Mouse (Mus musculus) small intestine, adult 2 months (tissue): ENCODE measurements around the gene Chst8. TPM values are rescaled to one million over a fixed set of nuclear protein-coding genes. Genes with fewer than 3 reads are reported as not detected.

ENCODE experiments used
- H3K27ac ChIP-seq: fragments of 200-500 bp; 2 replicates; pipeline ENCODE4 v1.5.1; 2012; ENCODE audit warnings: low read depth, low read length, control low read depth, inconsistent platforms; ENCODE audit not compliant: insufficient read depth
- H3K27me3 ChIP-seq: fragments of 200-500 bp; 2 replicates; pipeline ENCODE4 v1.6.1; 2012; ENCODE audit warnings: mild to moderate bottlenecking, moderate library complexity, low read length, inconsistent platforms; ENCODE audit not compliant: control insufficient read depth, insufficient read depth
- H3K36me3 ChIP-seq: fragments of 200-500 bp; 2 replicates; pipeline ENCODE4 v1.6.1; 2012; ENCODE audit warnings: mild to moderate bottlenecking, low read length, control low read depth, inconsistent platforms; ENCODE audit not compliant: control insufficient read depth, insufficient read depth
- H3K4me1 ChIP-seq: fragments of 200-500 bp; 2 replicates; pipeline ENCODE4 v1.6.1; 2012; ENCODE audit warnings: low read length, inconsistent platforms, mixed read lengths; ENCODE audit not compliant: control insufficient read depth, insufficient read depth, insufficient read length
- H3K4me3 ChIP-seq: fragments of 200-500 bp; 2 replicates; pipeline ENCODE4 v1.5.1; 2012; ENCODE audit warnings: low read depth, mild to moderate bottlenecking, control low read depth, inconsistent platforms, low read length, moderate library complexity
- CTCF ChIP-seq: fragments of 200-500 bp; IDR thresholded peaks from 2 replicates; pipeline ENCODE4 v1.5.1; 2012; ENCODE audit warnings: low read depth, mild to moderate bottlenecking, control low read depth, inconsistent platforms, low read length, moderate library complexity, mixed read lengths; ENCODE audit not compliant: insufficient replicate concordance, insufficient read length; ENCODE audit errors: extremely low read depth
- POLR2A ChIP-seq: fragments of 200-500 bp; IDR thresholded peaks from 2 replicates; pipeline ENCODE4 v1.6.1; 2012; ENCODE audit warnings: low read depth, mild to moderate bottlenecking, control low read depth, inconsistent platforms, low read length, moderate library complexity
- WGBS: fragments of 180-500 bp; shearing (Covaris S2); methylation state at CpG from one replicate; pipeline ENCODE4 v1.1.7; 2018; 5-methylcytosine and 5-hydroxymethylcytosine counted together
- polyA plus RNA-seq: library from polyadenylated mRNA; depleted of rRNA; stranded (reverse); fragments of >200 nt; gene quantifications from 2 replicates; pipeline ENCODE4 v1.2.3, GENCODE M21; 2012

The Chst8 gene
- polyA plus RNA-seq, 1 experiment = 3.2 TPM

- no peak overlapping the region for H3K27ac ChIP-seq
- 74% methylated on average over 7 of the region's 7 CpGs for WGBS
- H3K27me3 ChIP-seq = peaks cover 1% of the 10 kb centered on the region; the same call in 1 of the 2 replicates
- H3K36me3 ChIP-seq = no peaks in the 10 kb centered on the region
- no peak overlapping the region for H3K4me3 ChIP-seq
- TF ChIP-seq CTCF = no peak
- no peak for TF ChIP-seq POLR2A
- peaks cover 3% of the 10 kb centered on the region; the same call in 1 of the 2 replicates for H3K4me1 ChIP-seq
These were observed 4.5 kb upstream of the Chst8 start for GRCm38 (mm10) chr7:34816981-34817380.

GRCm38 (mm10) chr7:34814801-34815200 lies 2.3 kb upstream of the Chst8 start:
- TF ChIP-seq CTCF = no peak
- H3K4me3 ChIP-seq = no peak overlapping the region
- H3K4me1 ChIP-seq = peaks cover 7% of the 10 kb centered on the region
- H3K36me3 ChIP-seq = no peaks in the 10 kb centered on the region
- peaks cover 17% of the 10 kb centered on the region for H3K27me3 ChIP-seq
- WGBS = 64% methylated on average over 3 of the region's 3 CpGs
- H3K27ac ChIP-seq = no peak overlapping the region

- H3K4me3 ChIP-seq = peak overlapping the region; percentile 66
- H3K36me3 ChIP-seq = no peaks in the 10 kb centered on the region
- H3K27me3 ChIP-seq = peaks cover 17% of the 10 kb centered on the region
- 2% methylated on average over 66 of the region's 66 CpGs for WGBS
- no peak for TF ChIP-seq POLR2A
- TF ChIP-seq CTCF = no peak
- no peak overlapping the region for H3K27ac ChIP-seq
- H3K4me1 ChIP-seq = peaks cover 7% of the 10 kb centered on the region
These were observed 682 bp downstream of the Chst8 start for GRCm38 (mm10) chr7:34811531-34812526.

GRCm38 (mm10) chr7:34811060-34811459 lies 1.5 kb downstream of the Chst8 start:
- Histone ChIP-seq H3K27ac (no peak overlapping the region), H3K4me1 (peaks cover 7% of the 10 kb centered on the region), H3K36me3 (no peaks in the 10 kb centered on the region), H3K4me3 (peak overlapping the region; percentile 66; the same call in 1 of the 2 replicates), H3K27me3 (peaks cover 17% of the 10 kb centered on the region)
- 19% methylated on average over 10 of the region's 10 CpGs for WGBS
- no peak for TF ChIP-seq POLR2A
- no peak for TF ChIP-seq CTCF

GRCm38 (mm10) chr7:34806307-34806706 lies 6.2 kb downstream of the Chst8 start:
- Histone ChIP-seq H3K4me1 (no peaks in the 10 kb centered on the region), H3K36me3 (no peaks in the 10 kb centered on the region), H3K27ac (no peak overlapping the region), H3K27me3 (peaks cover 9% of the 10 kb centered on the region), H3K4me3 (no peak overlapping the region)
- 36% methylated on average over 6 of the region's 6 CpGs for WGBS
- TF ChIP-seq CTCF (no peak), POLR2A (no peak)

GRCm38 (mm10) chr7:34805691-34806205 lies 6.8 kb downstream of the Chst8 start:
- peaks cover 4% of the 10 kb centered on the region for H3K27me3 ChIP-seq
- 80% methylated on average over 3 of the region's 3 CpGs for WGBS
- H3K36me3 ChIP-seq = no peaks in the 10 kb centered on the region
- TF ChIP-seq POLR2A (no peak), CTCF (no peak)
- H3K27ac ChIP-seq = no peak overlapping the region
- no peaks in the 10 kb centered on the region for H3K4me1 ChIP-seq
- no peak overlapping the region for H3K4me3 ChIP-seq

GRCm38 (mm10) chr7:34805042-34805441 lies 7.5 kb downstream of the Chst8 start:
- Histone ChIP-seq H3K4me1 (no peaks in the 10 kb centered on the region), H3K4me3 (no peak overlapping the region), H3K36me3 (no peaks in the 10 kb centered on the region), H3K27ac (no peak overlapping the region), H3K27me3 (0 out of 2 replicates have a peak, but pooled peaks cover under 1% of the 10 kb centered on the region)
- WGBS = 52% methylated on average over 2 of the region's 2 CpGs
- no peak for TF ChIP-seq POLR2A
- no peak for TF ChIP-seq CTCF
